12 mouse cellular contexts compared by ENCODE assay signal in genomic region chr13:4610902-4611301, GRCm38 (mm10). TPM values are rescaled to one million over a fixed set of nuclear protein-coding genes. Genes with fewer than 3 reads are reported as not detected.
DNase-seq lines count a peak whose midpoint lies in the region; ATAC-seq and TF ChIP-seq lines count a peak whose summit lies in the region.
"Had no signal": no experiment of that assay in that cellular context is flagged by ENCODE, and none has a peak within 500 bp of the region (broad histone marks: within the 10 kb centered on the region; RNA-seq: fewer than 3 reads in every experiment).

No protein-coding gene starts in this region.

- no peak overlapping the region for H3K27ac ChIP-seq in intestine, postnatal 0 days (ENCODE audit: low read depth, low read length)
- no peak overlapping the region for H3K27ac ChIP-seq in intestine, embryonic 16.5 days (ENCODE audit: low read length)
- H3K27ac ChIP-seq in midbrain, embryonic 14.5 days (replicated peaks; ENCODE audit: low read depth, low read length), result no peak overlapping the region
- no peak overlapping the region for H3K27ac ChIP-seq in midbrain, embryonic 10.5 days (replicated peaks)
- no peak overlapping the region for H3K27ac ChIP-seq in stomach, postnatal 0 days (replicated peaks)
- H3K27ac ChIP-seq: macrophage; neural tube, embryonic 15.5 days had no signal

- TF ChIP-seq CTCF in intestine, postnatal 0 days (IDR thresholded peaks at IDR 0.05; ENCODE audit: low read depth), result peak; percentile 57
- TF ChIP-seq CTCF in brain, embryonic 14.5 days (IDR thresholded peaks at IDR 0.05; ENCODE audit: borderline replicate concordance, extremely low read depth, insufficient read depth, insufficient read length), result no peak
- peak; percentile 66 for TF ChIP-seq CTCF in stomach, postnatal 0 days (IDR thresholded peaks at IDR 0.05; ENCODE audit: low read depth)

- H3K4me3 ChIP-seq in intestine, postnatal 0 days (ENCODE audit: low read depth, low read length), result no peak overlapping the region
- no peak overlapping the region for H3K4me3 ChIP-seq in intestine, embryonic 16.5 days (ENCODE audit: low read length)
- no peak overlapping the region for H3K4me3 ChIP-seq in midbrain, embryonic 14.5 days (replicated peaks; ENCODE audit: low read depth, low read length)
- no peak overlapping the region for H3K4me3 ChIP-seq in midbrain, embryonic 10.5 days
- no peak overlapping the region for H3K4me3 ChIP-seq in stomach, postnatal 0 days (ENCODE audit: low read depth, low read length)
- H3K4me3 ChIP-seq: neural tube, embryonic 15.5 days had no signal

- peak; percentile 76 for DNase-seq in midbrain, embryonic 14.5 days
- no peak for DNase-seq in midbrain, embryonic 10.5 days (ENCODE audit: low spot score)
- DNase-seq in brain, embryonic 14.5 days (ENCODE audit: low read depth), result peak; percentile 50
- no peak for DNase-seq in stomach, postnatal 0 days (ENCODE audit: low spot score)
- DNase-seq in frontal cortex, postnatal 25 days (ENCODE audit: low spot score in 2 of 2), result no peak
- DNase-seq in kidney, postnatal 25 days, result no peak
- DNase-seq: kidney, adult 18-20 months had no signal

- no peaks in the 10 kb centered on the region for H3K9me3 ChIP-seq in intestine, postnatal 0 days (ENCODE audit: control insufficient read depth)
- no peaks in the 10 kb centered on the region for H3K9me3 ChIP-seq in intestine, embryonic 16.5 days (ENCODE audit: control insufficient read depth, low read length)
- H3K9me3 ChIP-seq in midbrain, embryonic 14.5 days (ENCODE audit: control insufficient read depth, low read length), result no peaks in the 10 kb centered on the region
- no peaks in the 10 kb centered on the region for H3K9me3 ChIP-seq in midbrain, embryonic 10.5 days (replicated peaks)
- no peaks in the 10 kb centered on the region for H3K9me3 ChIP-seq in stomach, postnatal 0 days (ENCODE audit: control insufficient read depth, low read length)
- H3K9me3 ChIP-seq: neural tube, embryonic 15.5 days had no signal

- TF ChIP-seq POLR2A in brain, embryonic 14.5 days (IDR thresholded peaks at IDR 0.05; ENCODE audit: borderline replicate concordance, extremely low read depth, insufficient read depth, insufficient read length, poor library complexity, severe bottlenecking), result no peak

- no peaks in the 10 kb centered on the region for H3K27me3 ChIP-seq in intestine, postnatal 0 days (replicated peaks; ENCODE audit: control insufficient read depth, insufficient read depth, low read length)
- no peaks in the 10 kb centered on the region for H3K27me3 ChIP-seq in intestine, embryonic 16.5 days (replicated peaks; ENCODE audit: control insufficient read depth, insufficient read depth, low read length)
- no peaks in the 10 kb centered on the region for H3K27me3 ChIP-seq in midbrain, embryonic 14.5 days (ENCODE audit: control insufficient read depth, insufficient read depth, low read length)
- H3K27me3 ChIP-seq in midbrain, embryonic 10.5 days (ENCODE audit: low read depth, poor library complexity, severe bottlenecking), result no peaks in the 10 kb centered on the region
- H3K27me3 ChIP-seq in stomach, postnatal 0 days (ENCODE audit: control insufficient read depth, insufficient read depth, low read length), result no peaks in the 10 kb centered on the region

- no peaks in the 10 kb centered on the region for H3K36me3 ChIP-seq in intestine, postnatal 0 days (ENCODE audit: control insufficient read depth, insufficient read depth)
- no peaks in the 10 kb centered on the region for H3K36me3 ChIP-seq in intestine, embryonic 16.5 days (ENCODE audit: control insufficient read depth, insufficient read depth, low read length)
- H3K36me3 ChIP-seq in midbrain, embryonic 14.5 days (ENCODE audit: control insufficient read depth, insufficient read depth, low read length), result no peaks in the 10 kb centered on the region
- 0 out of 2 replicates have a peak, but pooled peaks cover 4% of the 10 kb centered on the region for H3K36me3 ChIP-seq in midbrain, embryonic 10.5 days
- no peaks in the 10 kb centered on the region for H3K36me3 ChIP-seq in stomach, postnatal 0 days (ENCODE audit: control insufficient read depth, insufficient read depth, low read length)
- H3K36me3 ChIP-seq: neural tube, embryonic 15.5 days had no signal

- H3K4me2 ChIP-seq in intestine, postnatal 0 days (replicated peaks; ENCODE audit: low read depth), result no peak overlapping the region
- no peak overlapping the region for H3K4me2 ChIP-seq in intestine, embryonic 16.5 days (ENCODE audit: low read depth, low read length)
- H3K4me2 ChIP-seq in midbrain, embryonic 14.5 days (ENCODE audit: low read length), result no peak overlapping the region
- no peak overlapping the region for H3K4me2 ChIP-seq in stomach, postnatal 0 days (replicated peaks; ENCODE audit: low read depth)
- H3K4me2 ChIP-seq: neural tube, embryonic 15.5 days had no signal

- TF ChIP-seq EP300 in stomach, postnatal 0 days (optimal IDR thresholded peaks at IDR 0.05), result no peak

- no peak for ATAC-seq in intestine, postnatal 0 days
- no peak for ATAC-seq in intestine, embryonic 16.5 days
- ATAC-seq in midbrain, embryonic 14.5 days (ENCODE audit: low FRiP score, low TSS enrichment), result no peak
- no peak for ATAC-seq in stomach, postnatal 0 days (ENCODE audit: low FRiP score, low TSS enrichment)

- H3K9ac ChIP-seq in intestine, postnatal 0 days (ENCODE audit: low read depth, low read length), result no peak overlapping the region
- no peak overlapping the region for H3K9ac ChIP-seq in intestine, embryonic 16.5 days (ENCODE audit: low read depth, low read length)
- no peak overlapping the region for H3K9ac ChIP-seq in midbrain, embryonic 14.5 days (replicated peaks; ENCODE audit: low read length)
- H3K9ac ChIP-seq in stomach, postnatal 0 days (ENCODE audit: low read length), result no peak overlapping the region
- H3K9ac ChIP-seq: neural tube, embryonic 15.5 days had no signal

- H3K4me1 ChIP-seq in intestine, postnatal 0 days (replicated peaks; ENCODE audit: control insufficient read depth, insufficient read depth, low read length), result no peaks in the 10 kb centered on the region
- H3K4me1 ChIP-seq in intestine, embryonic 16.5 days (ENCODE audit: control insufficient read depth, insufficient read depth, low read length), result no peaks in the 10 kb centered on the region
- H3K4me1 ChIP-seq in midbrain, embryonic 14.5 days (ENCODE audit: control insufficient read depth, insufficient read depth, low read length), result no peaks in the 10 kb centered on the region
- H3K4me1 ChIP-seq in midbrain, embryonic 10.5 days, result peaks cover 6% of the 10 kb centered on the region; the same call in 1 of the 2 replicates
- H3K4me1 ChIP-seq in stomach, postnatal 0 days (replicated peaks; ENCODE audit: control insufficient read depth, insufficient read depth), result no peaks in the 10 kb centered on the region
- H3K4me1 ChIP-seq: neural tube, embryonic 15.5 days had no signal

RNA-seq across cellular contexts. Expression of gene Akr1e1, which starts 1.9 kb away (rescaled TPM):
- 33.9 and 35.0 TPM in 2 replicates for polyA plus RNA-seq in intestine, postnatal 0 days (2015; fragmentation: Nextera tagmentation; extraction: Ambion mirVana)
- 56.0 and 61.2 TPM in 2 replicates for polyA plus RNA-seq in intestine, embryonic 16.5 days (2015; fragmentation: Nextera tagmentation; extraction: Ambion mirVana)
- polyA plus RNA-seq in midbrain, embryonic 14.5 days (2014; fragmentation: Nextera tagmentation; extraction: Ambion mirVana), result 37.1 and 46.1 TPM in 2 replicates
- polyA plus RNA-seq in midbrain, embryonic 10.5 days (2016; fragmentation: Nextera tagmentation; extraction: Ambion mirVana), result 61.2 and 65.3 TPM in 2 replicates
- polyA plus RNA-seq in brain, embryonic 14.5 days (2012; rRNA removed), result 18.0 and 19.8 TPM in 2 replicates
- polyA plus RNA-seq in stomach, postnatal 0 days (2015; fragmentation: Nextera tagmentation; extraction: Ambion mirVana), result 26.8 and 28.3 TPM in 2 replicates

RNA-seq across cellular contexts. Expression of gene Akr1c21, which starts 37.0 kb away (rescaled TPM):
- polyA plus RNA-seq in intestine, postnatal 0 days (2015; fragmentation: Nextera tagmentation; extraction: Ambion mirVana), result not detected in 2 replicates
- polyA plus RNA-seq in intestine, embryonic 16.5 days (2015; fragmentation: Nextera tagmentation; extraction: Ambion mirVana), result not detected in 2 replicates
- polyA plus RNA-seq in midbrain, embryonic 14.5 days (2014; fragmentation: Nextera tagmentation; extraction: Ambion mirVana), result not detected in 2 replicates
- 0.15 TPM in 1 of 2 replicates, not detected in the other for polyA plus RNA-seq in midbrain, embryonic 10.5 days (2016; fragmentation: Nextera tagmentation; extraction: Ambion mirVana)
- polyA plus RNA-seq in brain, embryonic 14.5 days (2012; rRNA removed), result not detected in 2 replicates
- polyA plus RNA-seq in stomach, postnatal 0 days (2015; fragmentation: Nextera tagmentation; extraction: Ambion mirVana), result 0.08 TPM in 1 of 2 replicates, not detected in the other
- polyA plus RNA-seq: cortical plate, adult 2 months; macrophage; neural tube, embryonic 15.5 days had no signal

Comparison
In these comparisons a context has a peak if more than half of its experiments do, and no peak if none do; other contexts are left out.
1. DNase-seq: peak in midbrain, embryonic 14.5 days (single experiment) and brain, embryonic 14.5 days (single experiment); none in midbrain, embryonic 10.5 days (single experiment), stomach, postnatal 0 days (single experiment), frontal cortex, postnatal 25 days (0 of 2) and kidney, postnatal 25 days (0 of 2).